Mouse (Mus musculus) forebrain, embryonic 10.5 days (tissue): ENCODE results near the gene Stum. TPM values are rescaled to one million over a fixed set of nuclear protein-coding genes. Genes with fewer than 3 reads are reported as not detected.
A peak's percentile ranks its signal among the peaks of the same experiment; 100 is the strongest.

ENCODE experiments used
- DNase-seq: peaks from one replicate; pipeline ENCODE4 v3.0.0-alpha.2; 2017; ENCODE audit warnings: low spot score; ENCODE audit errors: extremely low spot score
- H3K27ac ChIP-seq: fragments of 300-500 bp; sonication (generic); 2 replicates; pipeline ENCODE4 v1.5.1; 2016; ENCODE audit warnings: mild to moderate bottlenecking
- H3K27me3 ChIP-seq: fragments of 300-500 bp; sonication (generic); 2 replicates; pipeline ENCODE4 v1.6.1; 2016; ENCODE audit warnings: mild to moderate bottlenecking; ENCODE audit not compliant: poor library complexity, severe bottlenecking
- H3K36me3 ChIP-seq: fragments of 300-500 bp; sonication (generic); replicated peaks from 2 replicates; pipeline ENCODE4 v1.6.1; 2016; ENCODE audit warnings: mild to moderate bottlenecking, moderate library complexity
- H3K4me1 ChIP-seq: fragments of 300-500 bp; sonication (generic); 2 replicates; pipeline ENCODE4 v1.6.1; 2016
- H3K4me3 ChIP-seq: fragments of 300-500 bp; sonication (generic); 2 replicates; pipeline ENCODE4 v1.5.1; 2016; ENCODE audit warnings: mild to moderate bottlenecking, moderate library complexity
- H3K9me3 ChIP-seq: fragments of 300-500 bp; sonication (generic); 2 replicates; pipeline ENCODE4 v1.6.1; 2016; ENCODE audit warnings: mild to moderate bottlenecking, moderate library complexity
- WGBS: fragments of 180-500 bp; shearing (Covaris S2); methylation state at CpG from one replicate; pipeline ENCODE4 v1.1.7; 2016; 5-methylcytosine and 5-hydroxymethylcytosine counted together
- polyA plus RNA-seq: library from polyadenylated mRNA; unstranded; fragments of >200 nt; fragmentation: Nextera tagmentation; extraction: Ambion mirVana; gene quantifications from 2 replicates; pipeline ENCODE4 v1.2.1, GENCODE M21; 2016

Stum gene
- polyA plus RNA-seq, 1 experiment from 2014 or later, result 3.8 TPM

DNA sequence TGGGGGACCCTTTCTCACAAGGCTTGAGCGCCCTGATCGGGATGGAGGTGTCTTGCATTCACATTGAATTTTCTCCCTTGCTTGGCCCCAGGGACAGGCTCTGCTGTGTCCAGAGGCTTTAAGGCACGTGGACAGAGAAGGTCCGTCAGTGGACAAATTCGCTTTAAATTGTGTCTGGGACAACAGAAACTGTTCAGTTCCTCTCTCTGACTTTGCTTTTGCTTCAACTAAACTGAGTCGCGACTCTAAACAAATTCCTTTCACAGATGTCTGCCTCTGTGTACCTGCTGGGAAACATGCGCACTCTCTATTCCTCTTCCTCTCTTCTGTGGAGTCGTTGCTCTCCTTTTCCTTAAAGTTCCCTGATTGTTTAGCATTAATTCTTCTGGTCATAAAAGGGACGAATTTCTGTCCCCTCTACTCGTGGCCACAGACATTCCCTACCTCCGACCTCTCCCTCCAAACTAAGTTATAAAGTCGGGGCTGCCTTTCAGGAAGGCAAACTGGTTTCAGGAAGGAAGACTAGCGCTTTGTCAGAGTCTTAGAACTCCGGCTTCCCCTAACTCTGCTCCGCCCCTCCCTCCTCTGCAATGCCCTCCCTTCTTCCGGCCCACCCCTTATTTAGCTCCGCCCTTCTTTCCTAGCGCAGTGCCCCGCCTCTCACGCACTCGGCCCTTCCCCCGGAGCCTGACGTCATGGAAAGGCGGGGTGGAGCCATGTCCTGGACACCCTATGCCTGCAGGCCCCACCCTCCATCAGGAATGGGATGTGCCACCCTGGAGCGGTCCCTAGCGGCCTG, 96.2 kb downstream of the Stum start:
- H3K27ac ChIP-seq, result peak overlapping the region; percentile 86
- 2% methylated on average over 27 of the region's 27 CpGs for WGBS
- DNase-seq, result peak; percentile 99
- no peaks in the 10 kb centered on the region for H3K9me3 ChIP-seq
- H3K4me1 ChIP-seq, result peaks cover 33% of the 10 kb centered on the region
- no peaks in the 10 kb centered on the region for H3K27me3 ChIP-seq
- H3K36me3 ChIP-seq, result no peaks in the 10 kb centered on the region
- H3K4me3 ChIP-seq, result peak overlapping the region; percentile 56

DNA sequence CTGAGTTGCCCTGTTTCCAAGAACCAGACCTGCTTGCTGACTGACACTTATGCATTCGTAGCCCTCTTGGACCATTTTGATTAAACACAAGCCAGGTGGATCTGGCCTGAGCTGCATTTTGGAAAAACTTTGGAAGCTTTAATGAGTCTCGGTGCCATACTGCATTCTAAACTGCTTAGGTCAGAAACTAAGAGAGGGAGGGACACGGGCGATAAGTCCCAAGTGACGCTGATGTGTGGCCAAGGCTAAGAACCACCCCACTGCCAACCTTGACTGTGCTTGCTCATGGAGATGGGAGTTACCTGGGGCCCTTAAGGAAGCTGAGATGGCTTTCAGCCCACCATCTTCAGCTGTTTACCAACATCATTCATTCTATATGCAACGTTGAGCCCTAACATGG, 98.0 kb downstream of the Stum start:
- H3K4me1 ChIP-seq, result peaks cover 40% of the 10 kb centered on the region
- 87% methylated on average over 6 of the region's 6 CpGs for WGBS
- no peaks in the 10 kb centered on the region for H3K9me3 ChIP-seq
- no peak overlapping the region for H3K27ac ChIP-seq
- no peaks in the 10 kb centered on the region for H3K27me3 ChIP-seq
- no peak for DNase-seq
- no peaks in the 10 kb centered on the region for H3K36me3 ChIP-seq
- no peak overlapping the region for H3K4me3 ChIP-seq

DNA sequence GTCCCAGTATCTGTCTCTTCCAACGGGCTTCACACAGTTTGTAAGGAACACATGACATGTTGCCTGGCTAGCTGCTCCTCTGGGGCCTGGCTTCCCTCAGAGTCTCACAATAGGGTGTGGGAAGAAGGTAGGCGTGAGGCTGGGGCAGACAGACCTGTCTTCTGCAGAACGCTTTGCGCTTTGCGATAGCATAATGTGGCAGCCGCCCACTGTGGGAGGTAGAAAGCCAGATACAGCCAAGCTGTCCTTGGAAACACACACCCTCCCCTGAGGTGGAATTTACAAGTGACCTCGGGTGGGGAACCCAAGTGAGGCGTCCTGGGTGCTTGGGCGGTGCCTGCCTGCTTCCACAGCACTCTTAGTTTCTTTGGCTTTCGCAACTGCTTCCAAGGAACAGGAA, 98.8 kb downstream of the Stum start:
- H3K27ac ChIP-seq, result no peak overlapping the region
- 76% methylated on average over 10 of the region's 10 CpGs for WGBS
- no peak for DNase-seq
- H3K27me3 ChIP-seq, result no peaks in the 10 kb centered on the region
- H3K36me3 ChIP-seq, result no peaks in the 10 kb centered on the region
- H3K9me3 ChIP-seq, result no peaks in the 10 kb centered on the region
- peaks cover 40% of the 10 kb centered on the region for H3K4me1 ChIP-seq
- H3K4me3 ChIP-seq, result no peak overlapping the region

DNA sequence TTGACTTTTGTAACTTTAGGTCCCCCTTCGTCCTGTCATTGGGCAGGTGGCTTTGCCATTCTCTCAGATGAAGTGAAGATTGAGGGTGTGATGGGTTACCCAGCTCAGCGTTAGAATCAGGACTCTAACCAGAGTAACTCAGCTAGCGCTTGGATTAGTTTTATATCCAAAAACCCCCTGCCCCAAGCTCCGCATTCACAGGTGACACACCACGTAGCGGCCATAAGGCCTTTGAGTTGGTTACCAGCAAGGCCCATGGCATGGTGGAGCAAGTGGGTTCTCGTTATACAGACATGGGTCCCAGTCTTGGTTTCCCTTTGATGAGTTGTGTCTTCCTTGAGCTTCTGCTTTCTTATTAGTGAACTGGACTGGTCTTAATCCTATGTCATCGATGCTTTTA, 99.4 kb downstream of the Stum start:
- Histone ChIP-seq H3K27me3 (no peaks in the 10 kb centered on the region), H3K4me3 (no peak overlapping the region), H3K36me3 (no peaks in the 10 kb centered on the region), H3K27ac (no peak overlapping the region), H3K4me1 (peaks cover 40% of the 10 kb centered on the region), H3K9me3 (no peaks in the 10 kb centered on the region)
- DNase-seq, result no peak
- WGBS, result 93% methylated on average over 8 of the region's 8 CpGs

Other genes starting within 250 kb of the Stum start
- 6.4 and 6.5 TPM in 2 replicates for gene Psen2, start 220.1 kb downstream of the Stum start, polyA plus RNA-seq
- 2.5 and 2.8 TPM in 2 replicates for gene Itpkb, start 153.0 kb downstream of the Stum start, polyA plus RNA-seq
- gene Parp1, start 85.4 kb upstream of the Stum start, polyA plus RNA-seq, result 328 and 332 TPM in 2 replicates
- 28.0 and 28.1 TPM in 2 replicates for gene Lin9, start 157.6 kb upstream of the Stum start, polyA plus RNA-seq
- gene Mixl1, start 213.5 kb upstream of the Stum start, polyA plus RNA-seq, result 0.11 and 0.17 TPM in 2 replicates
- gene Acbd3, start 242.5 kb upstream of the Stum start, polyA plus RNA-seq, result 14.7 and 17.0 TPM in 2 replicates